Mouse (Mus musculus): ENCODE results near the gene Opcml.

GRCm38 (mm10) chr9:28535006-28535405, 744.4 kb downstream of the Opcml start:
- TF ChIP-seq CTCF (IDR thresholded peaks at IDR 0.05; ENCODE audit: extremely low read depth, insufficient read length, insufficient replicate concordance, low read depth, low read length), result no peak
- TF ChIP-seq POLR2A (IDR thresholded peaks at IDR 0.05; ENCODE audit: low read depth, low read length), result no peak

All from small intestine, adult 2 months (tissue).